Mouse (Mus musculus): ENCODE results near the gene Grb10.

GRCm38 (mm10) chr11:12048135-12048534, 9.7 kb upstream of the Grb10 start:
- TF ChIP-seq CTCF (IDR thresholded peaks at IDR 0.05; ENCODE audit: borderline replicate concordance, control insufficient read depth, extremely low read depth, insufficient read depth, low read length, poor library complexity) = no peak
- TF ChIP-seq POLR2A (IDR thresholded peaks at IDR 0.05; ENCODE audit: control insufficient read depth, extremely low read depth, insufficient read depth, low read length, poor library complexity) = no peak

Data from thymus, adult 2 months (tissue).